Mouse (Mus musculus) mouse embryonic stem cell (cell line): ENCODE data around the gene Cyp8b1.

Experiments used
- in situ Hi-C, 2 experiments: fragments of 300-500 bp; cut with MboI; formaldehyde crosslinking; loops; 1 replicate in 1 of 2; 3 replicates in 1 of 2; pipeline ENCODE4 v1.14.3; 2019 to 2020; ENCODE audit warnings: low sequenced_read_pairs in 2 of 2, low pct_unique_long_range_greater_than_20kb in 1 of 2, mixed read lengths in 1 of 2; ENCODE audit not compliant: unreplicated experiment in 1 of 2

The Cyp8b1 gene

DNA sequence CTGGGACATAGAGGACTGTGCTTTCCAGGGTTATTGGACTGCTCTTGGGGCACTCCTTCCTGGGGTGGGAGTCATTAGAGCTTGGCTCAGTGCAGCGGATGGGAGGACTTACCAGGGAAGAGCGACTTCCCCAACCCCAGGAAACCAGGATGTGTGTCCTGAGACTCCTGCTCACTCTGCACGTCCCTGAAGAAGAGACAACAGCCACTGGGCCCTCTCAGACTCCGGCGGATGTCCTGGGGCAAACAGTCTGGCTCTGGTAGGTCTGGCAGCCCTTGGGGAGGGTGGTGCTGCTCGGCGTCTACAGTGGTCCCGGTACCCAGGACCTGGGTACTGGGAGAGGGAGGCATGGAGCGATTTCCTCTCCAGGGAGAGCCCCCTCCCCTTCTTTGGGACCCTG is 17.9 kb downstream of the Cyp8b1 start, which contains the start of gene Ackr2:
Ackr2 (plus strand) TSS at position 111 of the 400 bp plus-strand sequence.
- in situ Hi-C loops = no loop called here

DNA sequence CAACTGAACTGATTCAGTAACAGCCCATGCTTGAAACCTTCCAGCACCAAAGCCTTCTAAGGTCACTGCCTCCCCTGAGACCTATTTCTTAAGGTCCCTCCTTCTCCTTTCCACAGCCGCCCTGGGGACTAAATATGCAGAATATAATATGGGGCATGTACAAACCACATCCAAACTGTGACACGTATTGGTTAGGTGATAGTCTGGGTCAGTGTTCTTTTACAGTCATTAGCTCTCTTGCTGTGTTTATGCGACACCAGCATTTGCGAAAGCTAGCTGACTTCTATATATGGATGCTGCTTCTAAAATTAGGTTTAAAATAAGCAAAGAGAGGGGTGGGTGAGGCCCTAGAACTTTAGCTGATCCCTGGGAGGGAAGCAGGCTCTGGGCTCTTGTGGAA is 19.3 kb downstream of the Cyp8b1 start:
- in situ Hi-C loops = no loop called here

DNA sequence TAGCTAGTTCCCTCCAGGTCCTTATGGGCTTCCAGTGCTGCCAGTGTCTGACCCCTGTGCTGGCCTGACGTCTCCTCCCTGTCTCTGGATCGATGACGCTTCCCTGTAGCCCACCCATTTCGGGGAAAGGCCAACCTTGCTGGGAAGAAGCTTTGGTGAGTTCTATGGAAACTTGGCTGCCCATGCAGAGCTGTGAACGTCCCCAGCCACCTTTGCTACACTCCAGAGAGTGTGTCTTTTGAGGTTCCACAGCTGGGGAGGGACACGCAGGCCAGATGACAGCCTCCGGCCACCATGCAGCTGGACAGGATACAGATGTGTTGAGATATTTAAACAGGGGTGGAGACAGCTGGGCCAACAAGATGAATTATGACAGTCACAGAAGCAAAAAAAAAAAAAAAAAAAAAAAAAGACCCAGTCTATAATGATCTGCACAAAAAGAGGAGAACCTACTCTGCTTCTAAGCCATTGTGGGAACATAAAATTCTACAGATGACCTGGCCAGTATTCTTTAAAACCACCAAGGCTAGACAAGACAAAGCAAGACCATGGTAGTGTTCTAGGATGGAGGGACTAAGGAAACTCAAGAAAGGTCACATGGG is 20.6 kb downstream of the Cyp8b1 start:
- in situ Hi-C loops = no loop called here

DNA sequence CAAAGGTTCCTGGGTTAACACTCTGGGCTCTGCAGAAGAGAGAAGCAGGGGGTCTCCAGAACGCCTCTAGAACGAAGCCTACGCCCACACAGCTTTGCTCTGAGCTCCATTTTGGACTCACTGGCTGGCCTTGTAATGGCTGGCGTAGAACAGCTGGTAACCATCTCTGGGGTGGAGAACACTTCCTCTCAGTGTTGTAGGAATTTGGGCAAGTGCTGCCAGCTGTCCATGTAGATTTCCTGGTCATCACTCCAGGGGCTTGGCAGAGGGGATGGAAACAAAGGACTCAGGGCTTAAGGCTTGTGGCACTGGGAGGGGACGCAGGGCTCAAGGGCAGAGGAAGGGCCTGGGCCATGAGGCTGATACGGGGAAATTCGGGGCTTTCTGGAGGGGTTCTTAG is 21.7 kb downstream of the Cyp8b1 start:
- in situ Hi-C loops = no loop called here

DNA sequence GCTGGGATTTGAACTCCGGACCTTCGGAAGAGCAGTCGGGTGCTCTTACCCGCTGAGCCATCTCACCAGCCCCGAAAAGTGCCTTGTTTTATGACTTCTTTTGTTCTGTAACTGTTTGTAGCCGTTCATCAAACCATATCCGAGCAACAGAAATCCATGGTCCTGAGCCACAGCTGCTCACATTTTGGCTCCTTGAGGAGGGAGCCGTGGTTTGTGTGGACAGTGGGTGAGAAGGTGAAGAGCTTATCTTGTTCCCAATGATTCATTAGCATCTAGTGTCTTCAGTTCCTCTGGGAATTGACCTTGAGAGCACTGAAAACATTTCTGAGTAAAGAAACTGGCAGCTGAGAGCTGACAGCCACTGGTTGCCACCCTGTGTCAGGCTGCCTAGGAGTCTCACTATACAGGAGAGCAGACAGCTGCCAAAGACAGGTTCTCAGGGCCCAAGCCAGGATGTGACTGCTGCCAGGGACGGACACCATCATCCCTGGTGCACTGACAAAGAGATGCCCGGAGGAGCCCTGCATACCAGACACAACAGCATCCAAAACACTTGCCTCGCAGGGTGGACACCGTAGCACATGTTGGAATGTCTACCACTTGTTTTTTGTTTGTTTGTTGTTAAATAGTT is 23.9 kb downstream of the Cyp8b1 start:
- in situ Hi-C loops = no loop called here

DNA sequence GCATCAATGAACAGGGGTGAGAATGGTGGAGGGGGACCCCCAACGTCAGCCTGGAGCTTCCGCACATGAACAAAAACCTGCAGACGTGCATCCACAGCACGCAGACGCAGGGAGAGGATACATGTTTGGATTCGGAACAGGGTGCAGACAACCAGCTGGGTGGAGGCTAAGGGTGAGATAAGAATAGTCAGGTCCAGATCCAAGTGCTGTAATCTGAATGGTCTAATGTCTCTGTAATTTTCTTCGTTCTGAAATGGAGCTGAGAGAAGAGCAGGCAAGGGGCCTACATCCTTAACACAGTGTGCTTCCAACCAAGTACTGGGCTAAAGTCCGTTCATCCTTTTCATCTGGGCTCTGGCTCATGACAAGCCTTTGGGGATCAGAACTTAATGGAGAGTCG is 24.8 kb downstream of the Cyp8b1 start:
- in situ Hi-C loops = no loop called here

DNA sequence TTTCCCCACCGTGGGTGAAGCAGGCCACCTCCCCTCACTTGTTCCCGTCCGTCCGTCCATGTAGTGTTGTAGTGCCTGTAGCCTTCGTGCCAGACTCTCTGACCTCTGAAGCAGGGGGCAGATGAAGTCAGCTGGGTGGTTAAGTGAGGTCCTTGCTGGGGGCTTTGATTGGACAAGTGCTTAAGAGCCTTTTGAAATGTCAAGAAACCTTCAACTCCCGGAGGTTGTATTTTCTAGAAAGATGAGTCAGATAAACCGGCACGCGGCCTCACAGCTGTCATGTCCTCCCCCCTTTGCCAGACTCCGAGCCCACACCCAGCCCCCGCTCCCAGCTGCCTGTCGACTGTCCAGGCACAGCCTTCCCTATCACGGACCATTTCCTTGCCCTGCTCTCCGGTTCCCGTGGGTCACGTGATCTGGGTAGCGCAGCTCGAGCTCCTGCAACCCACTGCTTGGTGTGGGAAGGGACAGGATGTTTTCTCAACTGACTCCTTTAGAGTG is 25.6 kb downstream of the Cyp8b1 start:
- in situ Hi-C loops = no loop called here

DNA sequence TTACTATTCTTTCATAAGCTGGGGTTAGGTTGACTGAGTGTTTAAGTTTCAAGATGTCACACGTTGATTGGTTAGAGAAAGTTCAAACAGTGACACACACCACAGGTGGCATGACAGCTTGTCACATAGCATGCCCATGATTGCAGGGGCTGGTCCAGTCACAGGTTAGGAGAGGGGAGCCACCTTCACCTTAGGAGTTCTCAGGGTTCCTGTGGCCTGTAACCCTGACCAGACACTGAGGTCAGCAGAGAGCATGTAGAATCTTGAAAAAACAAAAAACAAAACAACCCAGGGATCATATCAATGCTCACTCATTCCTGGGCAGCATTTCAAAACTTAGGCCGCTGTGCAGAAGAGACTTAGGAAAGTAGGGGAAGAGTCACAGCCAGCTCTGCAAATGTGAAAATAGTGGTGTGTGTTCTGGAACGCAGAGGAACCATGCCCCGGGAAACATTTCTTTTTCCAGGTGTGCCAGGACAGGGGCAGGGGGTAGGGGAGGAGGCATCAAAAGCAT is 26.1 kb downstream of the Cyp8b1 start:
- in situ Hi-C loops = no loop called here

DNA sequence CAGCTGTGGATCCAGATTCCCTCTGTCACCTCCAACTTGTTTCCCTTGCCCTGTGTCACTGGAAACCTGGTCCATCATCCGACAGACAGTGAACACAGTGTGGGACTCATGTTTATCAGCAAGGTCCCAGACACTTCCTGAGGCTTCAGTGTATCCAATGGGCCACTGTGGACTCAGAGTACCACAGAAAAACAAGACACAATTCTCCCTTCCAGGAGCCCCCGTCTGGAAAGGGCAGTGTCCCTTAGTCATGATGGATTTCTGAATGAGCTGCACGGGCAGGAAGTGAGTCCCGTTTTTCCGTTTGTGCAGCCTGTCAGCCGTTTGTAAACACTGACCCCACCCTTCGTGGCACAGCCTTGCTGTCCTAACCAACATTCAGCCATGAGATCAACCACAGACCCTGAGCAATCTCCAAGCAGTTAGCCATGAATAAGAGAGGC is 34.1 kb downstream of the Cyp8b1 start:
- in situ Hi-C loops = no loop called here

DNA sequence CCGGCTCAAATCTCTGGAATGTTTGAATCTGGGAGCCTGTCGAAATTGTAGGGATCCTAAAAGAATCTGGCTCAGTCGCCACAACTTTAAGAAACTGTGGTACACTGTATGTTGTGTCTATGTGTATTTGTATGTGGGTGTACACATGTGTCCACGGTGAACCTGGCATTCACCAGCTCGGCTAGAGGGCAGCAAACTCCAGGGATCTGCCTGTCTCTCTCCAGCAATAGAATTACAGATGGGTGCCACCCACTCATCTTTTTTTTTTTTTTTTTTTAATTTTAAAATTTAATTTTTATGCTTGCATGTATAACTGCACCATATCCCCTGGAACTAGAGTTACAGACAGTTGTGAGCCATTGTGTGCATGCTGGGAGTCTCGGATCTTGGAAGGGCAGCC is 34.8 kb downstream of the Cyp8b1 start:
- in situ Hi-C loops = no loop called here

DNA sequence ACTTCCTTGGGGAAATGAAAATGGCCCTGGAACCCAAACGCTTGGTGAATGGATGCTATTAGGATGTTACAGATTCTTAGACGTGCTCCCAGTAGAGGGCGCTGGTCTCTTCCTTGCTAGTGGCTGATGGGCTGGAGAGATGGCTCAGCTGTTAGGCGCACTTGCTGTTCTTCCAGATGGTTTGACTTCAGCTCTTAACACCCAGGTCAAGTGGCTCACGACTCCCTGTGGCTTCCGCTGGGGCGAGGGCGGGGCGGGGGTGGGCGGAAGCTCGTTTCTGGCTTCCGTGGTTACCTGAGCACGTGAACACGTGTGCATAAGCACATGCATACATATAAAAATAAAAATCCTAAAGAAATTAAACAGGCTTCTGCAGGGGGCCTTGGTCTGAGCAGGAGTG is 35.3 kb downstream of the Cyp8b1 start:
- in situ Hi-C loops = no loop called here

DNA sequence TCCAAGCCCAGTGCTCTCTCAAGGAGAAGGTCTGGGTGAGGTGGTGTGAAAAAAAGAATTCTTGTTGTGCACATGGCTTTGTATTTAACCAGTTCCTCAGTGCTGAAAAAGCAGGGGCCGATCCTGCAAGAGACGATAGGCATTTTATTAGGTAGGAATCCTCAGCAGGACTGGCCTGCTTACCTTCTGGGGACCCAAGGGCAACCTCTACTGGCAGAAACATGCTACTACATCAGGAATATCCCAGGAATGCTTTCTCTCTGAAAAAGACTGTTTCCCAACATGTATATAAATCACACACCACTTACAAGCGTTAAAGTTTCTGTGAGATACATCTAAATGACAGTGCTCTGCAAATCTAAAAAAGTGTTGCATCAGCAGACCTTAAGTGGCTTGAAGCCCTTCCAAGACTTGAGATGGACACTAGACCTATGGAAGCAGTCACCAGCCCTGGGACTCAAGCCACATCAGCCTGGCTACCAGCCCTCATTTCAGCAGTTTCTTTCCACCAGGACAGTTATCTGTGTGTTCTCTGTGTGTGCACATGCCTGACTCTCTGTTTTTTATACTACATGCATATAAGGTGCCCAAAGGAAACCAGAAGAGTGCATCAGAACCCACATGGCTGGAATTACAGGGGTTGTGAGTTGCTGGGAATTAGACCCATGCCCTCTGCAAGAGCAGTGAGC is 38.9 kb downstream of the Cyp8b1 start:
- in situ Hi-C loops = no loop called here

DNA sequence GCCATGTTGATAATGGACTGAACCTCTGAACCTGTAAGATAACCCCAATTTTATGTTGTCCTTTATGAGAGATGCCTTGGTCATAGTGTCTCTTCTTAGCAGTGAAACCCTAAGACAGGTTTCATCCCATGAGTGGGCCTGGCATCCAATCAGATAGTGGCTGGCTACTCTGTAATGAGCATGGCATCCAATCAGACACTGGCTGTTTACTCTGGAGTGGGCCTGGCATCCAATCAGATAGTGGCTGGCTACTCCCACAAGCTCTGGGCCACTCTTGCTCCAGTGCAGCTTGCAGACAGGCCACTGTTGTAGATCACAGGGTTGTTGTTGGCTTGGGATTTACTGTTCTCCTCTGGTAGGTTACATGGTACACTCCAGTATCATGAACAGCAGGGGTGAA is 42.5 kb downstream of the Cyp8b1 start:
- in situ Hi-C loops = no loop called here

DNA sequence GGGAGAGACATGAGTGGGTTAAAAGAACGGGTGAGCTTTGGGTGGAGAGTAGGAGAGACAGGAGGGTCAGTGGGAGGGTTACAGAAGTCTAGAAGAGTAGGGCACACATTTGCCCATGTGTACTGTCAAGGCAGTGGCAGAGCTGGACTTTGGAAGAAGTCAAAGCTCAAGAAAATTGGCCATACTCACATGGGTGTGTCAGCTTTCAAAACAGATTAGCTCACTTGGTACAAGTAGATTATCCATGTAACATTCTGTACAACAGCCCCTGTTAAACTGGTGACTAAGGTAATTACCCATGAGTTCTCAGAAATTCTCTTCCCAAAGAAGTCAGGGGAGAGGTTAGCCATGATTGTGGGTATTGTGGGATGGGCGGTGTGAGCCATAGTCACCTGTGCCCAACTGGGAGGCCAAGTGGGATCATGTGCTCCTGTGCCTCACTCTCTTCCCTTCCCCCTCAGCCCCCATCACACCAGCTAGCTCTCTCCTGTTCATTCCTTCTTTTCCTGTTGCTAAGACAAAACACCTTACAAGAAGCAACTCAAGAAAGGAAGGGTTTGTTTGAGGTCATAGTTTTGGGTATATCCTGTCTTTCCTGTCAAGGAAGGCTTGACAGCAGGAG is 43.9 kb downstream of the Cyp8b1 start:
- in situ Hi-C loops = no loop called here

DNA sequence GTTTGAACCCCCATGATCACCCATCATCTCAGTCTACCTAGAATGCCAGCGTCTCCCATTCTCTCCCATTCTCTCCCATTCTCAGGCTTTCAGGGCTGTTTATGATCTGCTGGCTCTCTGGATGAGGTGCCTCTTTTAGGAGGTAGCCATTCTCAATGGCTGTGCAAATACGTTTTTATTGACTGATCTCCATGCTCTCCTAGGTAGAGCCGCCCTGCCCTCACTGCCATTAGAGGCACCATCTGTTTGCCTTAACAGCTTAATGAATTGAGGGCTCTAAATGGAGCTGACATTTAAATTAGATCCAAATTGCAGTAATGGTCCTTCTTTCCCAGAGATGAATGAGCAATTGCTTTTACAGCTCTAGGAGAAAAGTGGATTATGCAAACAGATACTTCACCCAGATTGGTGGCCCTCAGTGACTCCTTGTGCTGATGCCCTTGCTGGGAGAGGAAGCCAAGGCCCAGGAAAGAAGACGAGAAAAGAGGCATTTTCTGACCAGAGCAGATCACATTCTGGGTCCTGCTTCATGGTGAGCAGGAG is 46.1 kb downstream of the Cyp8b1 start:
- in situ Hi-C loops = no loop called here

DNA sequence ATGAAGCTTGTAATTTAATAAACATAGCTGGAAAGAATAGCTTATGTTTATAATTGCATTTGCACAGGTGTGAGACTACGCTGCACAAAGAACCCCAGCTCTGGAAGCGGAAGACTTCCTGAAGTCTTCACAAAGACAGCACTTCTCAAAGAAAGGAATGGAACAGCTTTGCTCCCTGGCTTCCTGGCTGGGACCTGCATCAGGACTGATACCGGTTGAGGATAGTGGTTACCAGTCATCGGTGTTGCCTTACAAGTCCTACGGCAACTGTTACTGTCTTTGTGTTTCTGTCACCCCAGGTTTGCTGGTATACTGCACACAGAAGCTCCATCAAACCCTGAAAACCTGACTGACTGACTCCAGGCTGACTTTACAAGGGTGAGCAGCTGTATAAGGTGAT is 46.7 kb downstream of the Cyp8b1 start:
- in situ Hi-C loops = no loop called here

DNA sequence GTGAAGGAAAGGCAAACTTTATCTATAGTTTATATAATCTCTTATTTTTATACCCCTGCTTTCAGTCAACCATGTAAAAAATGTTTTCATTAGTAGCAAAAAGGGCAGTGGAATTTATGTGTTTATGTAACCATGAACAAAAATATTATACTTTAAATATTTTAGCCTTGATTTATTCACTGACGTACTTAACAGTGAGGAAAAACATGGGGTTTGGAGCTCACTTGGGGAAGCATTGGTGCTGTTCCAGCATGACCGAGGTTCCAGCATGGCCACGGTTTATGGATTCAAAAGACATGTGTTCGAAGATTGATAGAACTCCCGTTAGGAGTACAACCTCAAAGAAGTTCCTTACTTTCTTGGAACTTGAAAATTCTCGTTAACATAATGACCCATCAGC is 47.9 kb downstream of the Cyp8b1 start:
- in situ Hi-C loops = no loop called here

DNA sequence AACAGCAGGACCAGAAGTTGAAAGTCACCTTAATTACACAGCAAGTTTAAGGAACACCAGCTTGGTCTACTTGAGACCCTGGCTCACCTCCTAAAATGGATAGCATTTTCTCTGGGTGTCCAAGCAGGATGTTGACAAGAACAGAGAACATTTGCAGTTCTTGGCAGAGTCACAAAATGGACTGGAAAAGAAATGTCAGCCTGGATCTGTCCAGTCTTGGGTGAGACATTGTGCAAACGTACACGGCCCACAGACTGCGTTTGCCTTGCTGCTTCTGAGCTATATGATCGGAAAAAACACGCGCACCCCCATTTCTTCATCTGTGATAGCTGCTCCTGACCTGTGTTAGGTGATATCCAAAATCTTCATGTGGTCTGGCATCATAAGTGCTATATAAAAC is 48.5 kb downstream of the Cyp8b1 start:
- in situ Hi-C loops = no loop called here

DNA sequence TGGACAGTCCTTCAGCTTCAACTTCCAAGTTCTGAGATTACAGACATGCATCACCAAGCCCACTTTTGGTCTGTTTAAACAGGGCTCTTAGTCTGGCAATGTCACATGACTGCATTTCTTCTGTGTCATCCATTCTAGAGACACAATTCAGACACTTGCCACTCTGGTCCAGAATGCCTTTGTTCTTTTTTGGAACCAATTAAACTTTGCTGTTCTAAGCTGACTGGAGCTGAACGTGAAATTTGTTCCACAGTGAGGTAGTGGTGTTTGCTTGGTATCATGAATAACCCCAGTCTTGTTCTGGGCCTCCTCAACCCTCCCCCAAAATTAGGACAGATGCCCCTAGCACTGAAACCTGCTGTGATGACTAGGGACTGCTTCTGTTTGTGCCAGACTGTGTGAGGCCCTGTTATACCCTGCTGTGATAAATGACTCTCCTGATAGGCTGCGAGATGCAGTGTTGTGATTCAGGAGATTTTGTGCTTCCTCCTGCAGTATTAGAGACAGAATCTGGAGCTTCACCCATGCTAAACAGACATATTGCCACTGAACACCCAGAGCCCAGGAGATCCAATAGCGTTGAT is 50.6 kb downstream of the Cyp8b1 start:
- in situ Hi-C loops = no loop called here
